Mouse (Mus musculus) layer of hippocampus, postnatal 25 days (tissue): ENCODE results near the gene Myoz2. TPM values are rescaled to one million over a fixed set of nuclear protein-coding genes. Genes with fewer than 3 reads are reported as not detected.

Experiments
- DNase-seq, 2 experiments: peaks; one replicate each; pipeline ENCODE4 v3.0.0; 2022; ENCODE audit warnings: mixed read lengths in 2 of 2, low spot score in 1 of 2; ENCODE audit errors: extremely low spot score in 1 of 2
- total RNA-seq, 2 experiments: library from RNA; stranded (reverse); gene quantifications; 2 replicates each; pipeline ENCODE4 v1.2.3; 2021

Myoz2 gene
- under 1 TPM in 1 of 2 experiments, not detected in 1; 0.30 TPM for total RNA-seq

- DNase-seq = no peak
These were observed at the start of gene Myoz2 for GRCm38 (mm10) chr3:123034752-123035151. Gene Myoz2, minus strand, starts transcription at chr3:123035015.

GRCm38 (mm10) chr3:123081665-123082064 is 46.9 kb upstream of the Myoz2 start:
- no peak for DNase-seq

- DNase-seq = no peak
These were observed 46.1 kb upstream of the Myoz2 start for GRCm38 (mm10) chr3:123080943-123081342.

GRCm38 (mm10) chr3:123080017-123080725 is 45.4 kb upstream of the Myoz2 start:
- DNase-seq = no peak

- no peak for DNase-seq
These were observed 40.9 kb upstream of the Myoz2 start for GRCm38 (mm10) chr3:123075759-123076158.

- DNase-seq = no peak
These were observed 40.2 kb upstream of the Myoz2 start for GRCm38 (mm10) chr3:123075034-123075433.

- no peak for DNase-seq
These were observed 38.5 kb upstream of the Myoz2 start for GRCm38 (mm10) chr3:123073351-123073750.

GRCm38 (mm10) chr3:123072472-123072871 is 37.7 kb upstream of the Myoz2 start:
- no peak for DNase-seq

GRCm38 (mm10) chr3:123070996-123071395 is 36.2 kb upstream of the Myoz2 start:
- no peak for DNase-seq

GRCm38 (mm10) chr3:123066836-123067235 is 32.0 kb upstream of the Myoz2 start:
- no peak for DNase-seq

GRCm38 (mm10) chr3:123065466-123065865 is 30.7 kb upstream of the Myoz2 start:
- DNase-seq = no peak

- no peak for DNase-seq
These were observed 29.4 kb upstream of the Myoz2 start for GRCm38 (mm10) chr3:123064186-123064585.

- no peak for DNase-seq
These were observed 27.1 kb upstream of the Myoz2 start for GRCm38 (mm10) chr3:123061931-123062330.

- DNase-seq = no peak
These were observed 24.0 kb upstream of the Myoz2 start for GRCm38 (mm10) chr3:123058832-123059231.

GRCm38 (mm10) chr3:123054178-123054577 is 19.4 kb upstream of the Myoz2 start:
- no peak for DNase-seq

GRCm38 (mm10) chr3:123053192-123053938 is 18.6 kb upstream of the Myoz2 start:
- no peak for DNase-seq

GRCm38 (mm10) chr3:123042308-123042707 is 7.5 kb upstream of the Myoz2 start:
- DNase-seq = no peak

GRCm38 (mm10) chr3:123033804-123034203 is 1.0 kb downstream of the Myoz2 start:
- DNase-seq = no peak

GRCm38 (mm10) chr3:123025634-123026033 is 9.2 kb downstream of the Myoz2 start:
- no peak for DNase-seq

- DNase-seq = no peak
These were observed 10.2 kb downstream of the Myoz2 start for GRCm38 (mm10) chr3:123024496-123025234.

- no peak for DNase-seq
These were observed 16.0 kb downstream of the Myoz2 start for GRCm38 (mm10) chr3:123018792-123019191.
